19 mouse cellular contexts compared by ENCODE assay signal in genomic region chr15:71129802-71130201, GRCm38 (mm10).
"Had no signal": no experiment of that assay in that cellular context is flagged by ENCODE, and none has a peak within 500 bp of the region (broad histone marks: within the 10 kb centered on the region; RNA-seq: fewer than 3 reads in every experiment).

No protein-coding gene starts in this region.

- H3K4me2 ChIP-seq: liver, embryonic 11.5 days; liver, embryonic 13.5 days; liver, embryonic 15.5 days; lung, embryonic 15.5 days; neural tube, embryonic 12.5 days; stomach, embryonic 15.5 days had no signal

- DNase-seq: liver; liver, embryonic 13.5 days; liver, postnatal 0 days; lung, adult 2 months; lung, postnatal 14 days; lung, postnatal 36 days; right cerebral cortex, postnatal 14 days; thymus, adult 2 months; thymus, postnatal 25 days; thymus, postnatal 4 days had no signal

- H3K9ac ChIP-seq: liver, embryonic 13.5 days; liver, embryonic 15.5 days; liver, postnatal 0 days; lung, embryonic 15.5 days; neural tube, embryonic 12.5 days; stomach, embryonic 15.5 days had no signal

- H3K27me3 ChIP-seq: liver, embryonic 13.5 days; liver, embryonic 15.5 days; lung, embryonic 15.5 days; megakaryocyte, embryonic 14.5 days; neural tube, embryonic 12.5 days; stomach, embryonic 15.5 days had no signal

- H3K9me3 ChIP-seq: liver, embryonic 13.5 days; liver, embryonic 15.5 days; lung, embryonic 15.5 days; megakaryocyte, embryonic 14.5 days; neural tube, embryonic 12.5 days; stomach, embryonic 15.5 days had no signal

- H3K27ac ChIP-seq: liver, embryonic 13.5 days; liver, embryonic 15.5 days; lung, embryonic 15.5 days; macrophage; neural tube, embryonic 12.5 days; stomach, embryonic 15.5 days; stomach, postnatal 0 days had no signal

- ATAC-seq: liver, postnatal 0 days; lung, postnatal 0 days had no signal

- H3K36me3 ChIP-seq: liver, embryonic 13.5 days; liver, embryonic 15.5 days; lung, embryonic 15.5 days; neural tube, embryonic 12.5 days; stomach, embryonic 15.5 days had no signal

- H3K4me3 ChIP-seq: liver, embryonic 13.5 days; liver, embryonic 15.5 days; lung, embryonic 15.5 days; megakaryocyte, embryonic 14.5 days; neural tube, embryonic 12.5 days; stomach, embryonic 15.5 days had no signal

- H3K4me1 ChIP-seq: liver, embryonic 13.5 days; liver, embryonic 15.5 days; lung, embryonic 15.5 days; megakaryocyte, embryonic 14.5 days; neural tube, embryonic 12.5 days; stomach, embryonic 15.5 days had no signal
